Mouse (Mus musculus) kidney, postnatal 10 days (tissue): ENCODE measurements around the gene Gm4181.
"Not testable (repeated sequence)": the region's sequence is repeated elsewhere in the genome, so short reads cannot be mapped to it uniquely, and the experiment has no call there.

Experiments
- DNase-seq: peaks from one replicate; pipeline ENCODE4 v3.0.0; 2021; ENCODE audit warnings: mixed read lengths

Gene Gm4181

DNA sequence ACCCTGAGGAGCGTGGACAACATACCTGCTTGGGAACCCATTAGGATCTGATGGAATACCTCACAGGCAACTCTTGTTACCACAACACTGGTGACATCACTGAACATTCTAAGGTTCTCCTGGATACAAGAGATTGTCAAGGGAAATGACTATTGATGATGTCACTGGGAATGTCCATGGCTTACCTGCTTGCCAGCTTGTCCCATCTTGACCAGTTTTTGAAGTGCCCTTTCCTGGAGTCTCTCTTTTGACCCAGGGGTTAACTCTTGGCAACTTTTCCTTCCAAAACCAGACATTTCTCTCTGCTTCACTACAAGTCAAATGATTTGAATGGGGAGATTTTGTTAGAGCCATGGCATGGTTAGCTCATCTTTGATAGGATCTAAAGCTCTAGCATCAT is at the start of gene Gm4181:
Gene Gm4181 (minus strand): TSS at position 101 of the 400 bp plus-strand sequence.
- DNase-seq: not testable (repeated sequence)

DNA sequence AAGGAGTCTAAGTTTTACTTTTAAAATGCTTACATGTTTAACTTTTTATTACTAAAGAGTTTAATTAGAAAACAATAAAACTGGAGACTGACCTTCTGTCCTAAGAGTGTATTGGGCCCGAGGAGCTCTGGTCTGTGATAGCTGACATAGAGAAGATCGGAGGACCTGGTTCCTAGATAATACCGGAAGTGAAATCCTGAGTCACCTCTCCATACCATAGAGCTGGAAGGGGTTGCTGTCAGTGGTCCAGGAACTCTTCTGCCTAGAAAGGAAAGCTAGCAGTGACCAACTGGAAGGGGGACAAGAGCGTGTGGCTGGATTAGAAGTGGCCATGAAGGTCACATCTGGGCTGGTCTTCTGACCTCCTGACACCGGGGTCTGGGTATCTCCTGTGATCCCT is 41.8 kb upstream of the Gm4181 start:
- no peak for DNase-seq

DNA sequence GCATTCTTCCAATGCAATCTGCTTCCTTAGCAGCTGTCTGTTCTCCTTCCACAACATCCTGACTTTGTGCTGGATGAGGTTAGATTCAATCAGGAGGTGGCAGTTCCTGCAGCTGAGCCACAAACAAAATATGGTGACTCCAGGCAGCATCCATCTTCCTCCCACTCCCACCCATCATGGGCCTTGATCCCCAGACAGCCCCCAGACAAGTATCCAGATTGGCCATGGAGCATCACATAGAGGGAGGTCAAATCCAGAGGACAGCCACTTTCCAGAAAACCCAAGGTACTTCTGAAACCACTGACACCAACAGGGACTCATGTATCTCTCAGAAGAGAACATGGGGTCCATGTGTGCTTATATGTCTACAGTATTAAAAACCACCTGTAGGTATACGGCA is 3.0 kb downstream of the Gm4181 start:
- peak; percentile 7 for DNase-seq

DNA sequence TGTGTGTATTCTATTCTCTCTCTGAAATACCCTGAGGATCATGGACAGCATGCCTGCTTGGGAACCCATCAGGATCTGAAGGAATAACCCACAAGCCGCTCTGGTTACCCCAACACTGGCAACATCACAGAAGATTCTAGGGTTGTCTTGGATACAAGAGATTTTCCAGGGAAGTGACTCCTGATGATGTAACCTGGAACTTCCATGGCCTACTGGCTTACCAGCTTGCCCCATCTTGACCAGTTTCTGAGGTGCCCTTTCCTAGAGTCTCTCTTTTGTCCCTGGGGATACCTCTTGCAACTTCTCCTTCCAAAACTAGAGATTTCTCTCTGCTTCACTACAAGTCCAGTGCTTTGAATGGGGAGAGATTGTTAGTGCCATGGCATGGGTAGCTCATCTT is 24.3 kb downstream of the Gm4181 start, which contains the start of gene Gm17078:
Gene Gm17078 (minus strand): TSS at position 101 of the 400 bp plus-strand sequence.
- DNase-seq: no peak

DNA sequence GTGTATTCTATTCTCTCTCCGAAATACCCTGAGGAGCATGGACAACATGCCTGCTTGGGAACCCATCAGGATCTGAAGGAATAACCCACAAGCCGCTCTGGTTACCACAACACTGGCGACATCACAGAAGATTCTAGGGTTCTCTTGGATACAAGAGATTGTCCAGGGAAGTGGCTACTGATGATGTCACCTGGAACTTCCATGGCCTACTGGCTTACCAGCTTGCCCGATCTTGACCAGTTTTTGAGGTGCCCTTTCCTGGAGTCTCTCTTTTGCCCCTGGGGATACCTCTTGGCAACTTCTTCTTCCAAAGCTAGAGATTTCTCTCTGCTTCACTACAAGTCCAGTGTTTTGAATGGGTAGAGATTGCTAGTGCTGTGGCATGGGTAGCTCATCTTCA is 43.4 kb downstream of the Gm4181 start, which contains the start of gene Gm17174:
Gene Gm17174 (minus strand): TSS at position 101 of the 400 bp plus-strand sequence.
- not testable (repeated sequence) for DNase-seq
